Mouse (Mus musculus): ENCODE measurements around the gene Ap3m1.

GRCm38 (mm10) chr14:21065490-21066162 lies 13.3 kb upstream of the Ap3m1 start:
- no peak for TF ChIP-seq EP300 (IDR thresholded peaks at IDR 0.05; ENCODE audit: insufficient read depth, low read depth, low read length)
- no peak for TF ChIP-seq POLR2A (IDR thresholded peaks at IDR 0.05; ENCODE audit: insufficient read depth, low read depth, low read length)
- TF ChIP-seq CTCF (IDR thresholded peaks at IDR 0.05), result no peak

All from heart, adult 2 months (tissue).